Mouse (Mus musculus) inflammation-experienced regulatory T-cells, adult 6 months (primary cell): ENCODE measurements at regions not wholly inside any gene's neighbourhood (a gene's known extent, or its start where the extent isn't known, plus 50 kb on each side); places are given as distances from the start of the nearest gene placed in this dataset.

Experiments
- ATAC-seq: one replicate; pipeline ENCODE4 v1.8.0; 2017

GRCm38 (mm10) chr3:50813760-50814400, 370.5 kb upstream of the Slc7a11 start:
- no peak for ATAC-seq

GRCm38 (mm10) chr3:50815716-50816115, 372.3 kb upstream of the Slc7a11 start:
- no peak for ATAC-seq

- ATAC-seq: no peak
Measured at GRCm38 (mm10) chr3:50816479-50816878, 373.1 kb upstream of the Slc7a11 start.

GRCm38 (mm10) chr3:50817361-50817760, 373.9 kb upstream of the Slc7a11 start:
- no peak for ATAC-seq

- no peak for ATAC-seq
Measured at GRCm38 (mm10) chr3:50820776-50821175, 377.4 kb upstream of the Slc7a11 start.

GRCm38 (mm10) chr3:50825534-50826423, 382.4 kb upstream of the Slc7a11 start:
- no peak for ATAC-seq

GRCm38 (mm10) chr3:50826424-50826819, 383.0 kb upstream of the Slc7a11 start:
- ATAC-seq: no peak

GRCm38 (mm10) chr3:50829211-50829610, 385.8 kb upstream of the Slc7a11 start:
- ATAC-seq: no peak

GRCm38 (mm10) chr3:50830446-50830845, 387.0 kb upstream of the Slc7a11 start:
- no peak for ATAC-seq

- no peak for ATAC-seq
Measured at GRCm38 (mm10) chr3:50830926-50831325, 387.5 kb upstream of the Slc7a11 start.

- ATAC-seq: no peak
Measured at GRCm38 (mm10) chr3:50842216-50842615, 382.0 kb upstream of the Noct start.

GRCm38 (mm10) chr3:50844835-50845301, 379.4 kb upstream of the Noct start:
- ATAC-seq: no peak

GRCm38 (mm10) chr3:50845311-50845710, 378.9 kb upstream of the Noct start:
- no peak for ATAC-seq

GRCm38 (mm10) chr3:50848528-50848927, 375.7 kb upstream of the Noct start:
- no peak for ATAC-seq

GRCm38 (mm10) chr3:50851083-50851637, 373.1 kb upstream of the Noct start:
- no peak for ATAC-seq

GRCm38 (mm10) chr3:50867105-50867504, 357.1 kb upstream of the Noct start:
- ATAC-seq: no peak

GRCm38 (mm10) chr3:50869211-50869610, 355.0 kb upstream of the Noct start:
- no peak for ATAC-seq

- ATAC-seq: no peak
Measured at GRCm38 (mm10) chr3:50879050-50879449, 345.2 kb upstream of the Noct start.

- ATAC-seq: no peak
Measured at GRCm38 (mm10) chr3:50879595-50879994, 344.7 kb upstream of the Noct start.

- ATAC-seq: no peak
Measured at GRCm38 (mm10) chr3:50881437-50882248, 342.6 kb upstream of the Noct start.

GRCm38 (mm10) chr3:50882249-50882733, 342.0 kb upstream of the Noct start:
- no peak for ATAC-seq

- ATAC-seq: no peak
Measured at GRCm38 (mm10) chr3:50886336-50886735, 337.9 kb upstream of the Noct start.

- ATAC-seq: no peak
Measured at GRCm38 (mm10) chr3:50887002-50887401, 337.2 kb upstream of the Noct start.
